Mouse (Mus musculus) adrenal gland, postnatal 14 days (tissue): ENCODE data around the gene Olfr584. TPM values are rescaled to one million over a fixed set of nuclear protein-coding genes. Genes with fewer than 3 reads are reported as not detected.

ENCODE experiments used
- DNase-seq: peaks from one replicate; pipeline ENCODE4 v3.0.0; 2021; ENCODE audit warnings: mixed read lengths
- long read RNA-seq, 2 experiments: library from polyadenylated mRNA; stranded (forward); transcript quantifications; one replicate each; pipeline ENCODE4 v2.0.0; 2021
- total RNA-seq: library from RNA; stranded (reverse); gene quantifications from 2 replicates; pipeline ENCODE4 v1.2.3, GENCODE M21; 2021

The Olfr584 gene
- total RNA-seq = not detected in 2 replicates
- long read RNA-seq, experiment 1 = 0 reads
- long read RNA-seq, experiment 2 = 0 reads

GRCm38 (mm10) chr7:103081585-103081984 is at the start of gene Olfr584:
Gene Olfr584 (plus strand): TSS chr7:103081885.
- DNase-seq = no peak

GRCm38 (mm10) chr7:103037724-103038123 is 44.0 kb upstream of the Olfr584 start, which contains the start of gene Olfr582:
Gene Olfr582 (plus strand): TSS chr7:103038024.
- no peak for DNase-seq

GRCm38 (mm10) chr7:103051000-103051399 is 30.7 kb upstream of the Olfr584 start, which contains the start of gene Olfr583:
Gene Olfr583 (plus strand): TSS chr7:103051300.
- DNase-seq = no peak

- DNase-seq = no peak
These were observed 15.7 kb downstream of the Olfr584 start, which contains the start of gene Olfr585 for GRCm38 (mm10) chr7:103097420-103097819. Gene Olfr585 (plus strand): TSS chr7:103097720.

- no peak for DNase-seq
These were observed 37.7 kb downstream of the Olfr584 start for GRCm38 (mm10) chr7:103119406-103119805.

GRCm38 (mm10) chr7:103125538-103125937 is 43.9 kb downstream of the Olfr584 start, which contains the start of gene Olfr586:
Gene Olfr586 (minus strand): TSS chr7:103125638.
- no peak for DNase-seq

Other genes starting within 250 kb of the Olfr584 start
- gene Olfr566, start 223.1 kb upstream of the Olfr584 start, total RNA-seq = not detected in 2 replicates
- gene Olfr568, start 204.8 kb upstream of the Olfr584 start, total RNA-seq = not detected in 2 replicates
- not detected in 2 replicates for gene Olfr569, start 191.0 kb upstream of the Olfr584 start, total RNA-seq
- not detected in 2 replicates for gene Olfr570, start 187.3 kb upstream of the Olfr584 start, total RNA-seq
- not detected in 2 replicates for gene Olfr571, start 164.3 kb upstream of the Olfr584 start, total RNA-seq
- not detected in 2 replicates for gene Olfr572, start 157.5 kb upstream of the Olfr584 start, total RNA-seq
- not detected in 2 replicates for gene Olfr573-ps1, start 139.3 kb upstream of the Olfr584 start, total RNA-seq
- not detected in 2 replicates for gene Olfr574, start 133.4 kb upstream of the Olfr584 start, total RNA-seq
- not detected in 2 replicates for gene Olfr575, start 123.1 kb upstream of the Olfr584 start, total RNA-seq
- gene Olfr576, start 119.2 kb upstream of the Olfr584 start, total RNA-seq = not detected in 2 replicates
- gene Olfr577, start 105.9 kb upstream of the Olfr584 start, total RNA-seq = not detected in 2 replicates
- gene Olfr578, start 92.6 kb upstream of the Olfr584 start, total RNA-seq = not detected in 2 replicates
- gene Olfr582, start 43.9 kb upstream of the Olfr584 start, total RNA-seq = not detected in 2 replicates
- not detected in 2 replicates for gene Olfr583, start 30.6 kb upstream of the Olfr584 start, total RNA-seq
- gene Olfr585, start 15.8 kb downstream of the Olfr584 start, total RNA-seq = not detected in 2 replicates
- not detected in 2 replicates for gene Olfr586, start 43.8 kb downstream of the Olfr584 start, total RNA-seq
- gene Olfr588-ps1, start 59.0 kb downstream of the Olfr584 start, total RNA-seq = not detected in 2 replicates
- not detected in 2 replicates for gene Olfr589, start 74.5 kb downstream of the Olfr584 start, total RNA-seq
- gene Olfr591, start 96.5 kb downstream of the Olfr584 start, total RNA-seq = not detected in 2 replicates
- gene Olfr592, start 102.9 kb downstream of the Olfr584 start, total RNA-seq = not detected in 2 replicates
- gene Olfr593, start 130.0 kb downstream of the Olfr584 start, total RNA-seq = not detected in 2 replicates
- gene Olfr594, start 135.1 kb downstream of the Olfr584 start, total RNA-seq = not detected in 2 replicates
- gene Usp17ld, start 170.6 kb downstream of the Olfr584 start, total RNA-seq = not detected in 2 replicates
- gene Olfr596, start 223.8 kb downstream of the Olfr584 start, total RNA-seq = not detected in 2 replicates
- not detected in 2 replicates for gene Olfr597, start 234.4 kb downstream of the Olfr584 start, total RNA-seq
- gene Olfr598, start 241.7 kb downstream of the Olfr584 start, total RNA-seq = not detected in 2 replicates